Mouse (Mus musculus) common myeloid progenitor, adult 5-6 weeks (primary cell): ENCODE data around the gene Majin. TPM values are rescaled to one million over a fixed set of nuclear protein-coding genes. Genes with fewer than 3 reads are reported as not detected.

Source experiments
- ATAC-seq: replicated peaks from 2 replicates; pipeline ENCODE4 v1.8.0; 2016; ENCODE audit warnings: low read depth, mild to moderate bottlenecking, moderate TSS enrichment, inconsistent platforms; ENCODE audit not compliant: poor library complexity, severe bottlenecking
- total RNA-seq: library from RNA; stranded (forward); fragments of 200-1000, 187-1606 nt; gene quantifications from 2 replicates; pipeline ENCODE4 v1.2.3, GENCODE M21; 2017

Majin gene
- total RNA-seq, 1 experiment from 2014 or later, result not detected

DNA sequence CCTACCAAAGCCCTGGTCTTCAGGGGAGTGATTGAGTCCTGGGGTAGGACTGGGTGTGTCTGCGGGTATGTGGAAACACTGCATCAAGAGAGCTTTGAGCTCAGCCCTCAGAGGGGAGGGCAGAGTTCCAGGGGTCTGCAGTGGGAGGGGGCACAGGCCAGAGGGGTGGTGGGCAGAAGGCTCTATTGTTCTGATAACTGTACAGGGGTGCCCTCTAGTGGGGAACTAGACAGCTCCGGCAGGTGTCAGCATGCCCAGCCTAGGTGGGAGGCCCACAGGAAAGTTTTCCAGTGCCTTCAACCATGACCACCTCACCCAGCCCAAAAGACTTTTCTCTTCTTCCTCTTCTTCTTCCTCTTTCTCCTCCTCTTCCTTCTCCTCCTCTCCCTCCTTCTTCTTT, 76.2 kb downstream of the Majin start:
- ATAC-seq, result 0 out of 2 replicates have a peak, but pooled peaks have one; percentile 30

DNA sequence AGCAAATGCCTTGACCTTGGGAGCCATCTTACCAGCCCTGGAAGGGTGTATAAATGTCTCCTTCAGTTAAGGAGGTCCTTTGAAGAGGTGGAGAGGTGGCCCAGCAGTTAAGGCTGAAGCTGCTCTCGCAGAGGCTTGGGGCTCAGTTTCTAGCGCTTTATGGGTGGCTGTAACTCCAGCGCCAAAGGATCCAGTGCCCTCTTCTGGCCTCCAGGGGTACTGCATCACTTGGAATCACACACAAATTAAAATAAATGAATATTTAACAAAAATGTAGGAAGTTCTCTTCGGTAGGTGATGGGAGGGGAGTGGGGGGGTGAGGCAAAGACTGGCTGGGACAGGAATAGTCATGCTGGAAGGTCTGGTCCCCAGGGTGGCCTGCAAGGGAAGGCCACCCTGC, 76.8 kb downstream of the Majin start:
- no peak for ATAC-seq

DNA sequence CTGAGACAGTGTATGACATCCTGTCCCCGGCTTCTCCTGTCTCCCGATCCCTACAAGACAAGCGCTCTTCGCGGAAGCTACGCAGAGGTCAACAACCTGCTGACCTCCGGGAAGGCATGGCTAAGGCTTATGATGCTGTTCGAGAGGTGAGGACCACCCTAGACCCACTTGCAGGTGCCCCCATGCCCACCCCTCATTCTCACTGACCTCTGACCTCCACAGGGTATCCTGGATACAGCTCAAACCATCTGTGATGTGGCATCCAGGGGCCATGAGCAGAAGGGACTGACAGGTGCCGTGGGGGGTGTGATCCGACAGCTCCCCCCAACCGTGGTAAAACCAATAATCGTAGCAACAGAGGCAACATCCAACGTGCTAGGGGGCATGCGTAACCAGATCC, 77.2 kb downstream of the Majin start:
- ATAC-seq, result no peak

- ATAC-seq, result peak; percentile 76
Measured at GRCm38 (mm10) chr19:6262222-6262621, 78.0 kb downstream of the Majin start.

- ATAC-seq, result no peak
Measured at GRCm38 (mm10) chr19:6262839-6263433, 78.7 kb downstream of the Majin start.

DNA sequence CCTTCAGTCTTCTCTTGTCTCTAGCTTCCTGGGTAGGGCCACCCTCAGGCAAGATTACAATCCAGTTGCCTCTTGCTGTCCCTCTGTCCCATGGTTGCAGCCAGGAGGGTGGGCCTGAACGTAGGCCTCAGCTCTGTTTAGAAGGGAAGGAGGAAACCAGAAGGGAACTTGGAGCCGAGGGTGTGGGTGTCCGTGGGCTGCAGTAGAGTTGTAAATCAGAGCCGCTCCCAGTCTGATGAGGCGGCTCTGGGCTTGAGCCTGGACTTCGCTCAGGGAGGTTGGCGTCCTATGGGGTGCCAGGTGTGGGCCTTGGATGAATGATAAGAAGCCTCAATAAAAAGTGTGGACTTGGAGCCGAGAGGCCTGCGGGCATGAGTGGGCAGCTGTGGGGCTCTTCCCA, 80.0 kb downstream of the Majin start:
- no peak for ATAC-seq

GRCm38 (mm10) chr19:6264945-6265344, 80.8 kb downstream of the Majin start:
- ATAC-seq, result no peak

GRCm38 (mm10) chr19:6265727-6266182, 81.6 kb downstream of the Majin start:
- no peak for ATAC-seq

- ATAC-seq, result no peak
Measured at GRCm38 (mm10) chr19:6267306-6268169, 83.3 kb downstream of the Majin start.

- peak; percentile 79 for ATAC-seq
Measured at GRCm38 (mm10) chr19:6268170-6268528, 84.0 kb downstream of the Majin start.

GRCm38 (mm10) chr19:6268670-6269132, 84.5 kb downstream of the Majin start:
- peak; percentile 40 for ATAC-seq

DNA sequence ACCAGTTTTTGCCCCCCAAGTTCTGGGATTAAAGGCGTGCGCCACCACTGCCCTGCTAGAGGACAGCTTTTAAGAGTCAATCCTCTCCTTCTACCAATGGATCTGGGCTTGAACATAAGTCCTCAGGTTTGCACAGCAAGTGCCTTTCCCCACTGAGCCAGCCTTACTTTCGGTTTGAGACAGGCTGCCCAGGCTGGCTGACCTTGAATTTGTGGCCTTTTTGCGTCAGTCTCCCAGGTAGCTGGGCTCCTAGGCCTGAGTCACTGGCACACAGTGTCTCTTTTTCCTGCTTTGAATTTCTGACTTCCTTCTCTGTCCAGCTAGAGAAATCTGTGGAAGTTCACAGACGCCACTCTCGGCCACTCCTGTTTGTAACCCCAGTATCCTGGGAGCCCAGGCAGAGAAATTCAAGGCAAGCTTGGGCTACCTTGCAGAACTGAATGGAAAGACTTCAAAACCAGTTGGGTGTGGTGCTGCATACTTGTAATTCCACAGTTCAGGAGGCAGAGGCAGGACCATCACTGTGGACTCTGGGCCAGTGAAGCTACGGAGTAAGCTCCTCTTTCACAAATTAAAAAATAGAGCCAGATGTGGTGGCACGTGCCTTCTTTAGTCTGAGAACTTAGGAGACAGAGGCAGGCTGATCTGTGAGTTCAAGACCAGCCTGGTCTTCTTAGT, 85.7 kb downstream of the Majin start:
- no peak for ATAC-seq

DNA sequence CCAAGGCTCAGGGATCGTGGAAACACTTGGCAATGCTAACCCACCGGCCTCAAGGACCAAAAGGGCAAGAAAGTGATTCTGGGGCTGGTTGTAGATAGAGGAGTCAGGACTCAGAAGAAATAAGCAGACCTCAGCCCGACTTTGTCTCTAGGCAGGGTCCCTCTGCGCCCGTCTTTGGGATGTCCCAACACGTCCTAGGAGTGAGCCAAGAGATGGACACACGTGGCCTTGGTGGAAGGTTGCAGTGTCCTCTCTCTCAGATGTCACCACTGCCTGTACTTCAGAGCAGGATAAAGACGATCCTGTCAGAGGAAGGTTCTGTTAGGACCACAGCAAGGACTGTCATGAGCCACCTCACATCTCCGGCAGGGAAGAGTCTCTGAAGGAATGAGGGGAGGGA, 86.5 kb downstream of the Majin start:
- ATAC-seq, result no peak

- ATAC-seq, result no peak
Measured at GRCm38 (mm10) chr19:6271206-6271605, 87.0 kb downstream of the Majin start.

DNA sequence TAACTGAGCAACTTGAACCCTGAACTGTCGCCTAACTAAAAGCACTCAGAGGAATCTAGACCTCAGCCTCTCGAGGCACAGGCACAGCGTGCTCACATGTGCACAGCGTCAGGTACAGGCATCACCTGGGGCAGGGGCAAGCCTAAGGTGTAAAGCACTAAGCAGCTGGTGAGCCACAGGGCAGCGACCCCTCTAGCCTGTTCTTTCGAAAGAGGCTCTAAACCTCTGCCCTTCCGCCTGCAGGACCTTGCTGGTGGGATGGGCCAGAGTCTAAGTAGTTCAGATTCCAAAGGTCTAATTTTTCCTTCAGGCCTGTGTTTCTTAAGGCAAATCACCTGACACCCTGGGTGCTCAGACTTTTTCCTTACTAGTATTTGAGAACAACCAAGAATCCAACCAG, 87.9 kb downstream of the Majin start:
- ATAC-seq, result no peak

DNA sequence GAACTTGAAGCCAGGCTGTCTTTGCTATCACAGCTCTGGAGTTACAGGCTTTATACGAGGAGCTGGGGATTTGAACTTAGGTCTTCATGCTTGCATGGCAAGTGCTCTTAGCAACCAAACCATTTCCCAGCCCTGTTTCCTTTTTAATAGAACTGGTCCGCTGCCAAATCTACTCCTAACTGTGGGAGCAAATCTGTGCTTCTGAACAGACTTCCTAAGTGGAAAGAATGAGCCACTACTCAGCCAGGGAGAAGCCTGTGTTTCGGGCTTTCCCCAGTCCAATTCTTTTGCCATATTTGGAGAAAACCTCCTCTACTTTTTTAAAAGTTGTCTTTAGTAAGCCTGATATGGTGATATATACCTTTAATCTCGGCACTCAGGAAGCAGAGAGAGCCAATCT, 88.5 kb downstream of the Majin start:
- ATAC-seq, result no peak

DNA sequence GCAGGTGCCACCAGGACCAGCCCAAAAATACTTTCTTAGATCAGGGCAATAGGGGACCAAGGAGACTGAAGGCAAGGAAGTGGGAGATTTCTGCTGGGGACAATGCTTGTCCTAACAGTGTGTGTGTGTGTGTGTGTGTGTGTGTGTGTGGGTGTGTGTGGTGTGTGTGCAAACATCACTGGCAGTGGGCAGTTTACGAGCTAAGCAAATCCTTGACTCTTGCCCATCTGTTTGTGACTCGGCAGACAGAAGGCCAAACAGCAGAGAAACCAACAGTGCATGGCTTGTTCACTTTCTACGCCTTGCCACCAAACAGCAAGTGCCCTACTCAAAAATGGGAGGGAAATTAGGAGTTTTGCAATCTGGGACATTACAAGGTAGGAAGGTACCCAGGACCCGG, 89.4 kb downstream of the Majin start:
- ATAC-seq, result no peak
